In genomic region chr15:103342415-103342814, GRCm38 (mm10) we compare ENCODE assay signal across 9 mouse cellular contexts. TPM values are rescaled to one million over a fixed set of nuclear protein-coding genes. Genes with fewer than 3 reads are reported as not detected.
DNase-seq lines count a peak whose midpoint lies in the region; ATAC-seq and TF ChIP-seq lines count a peak whose summit lies in the region.
"Had no signal": no experiment of that assay in that cellular context is flagged by ENCODE, and none has a peak within 500 bp of the region (broad histone marks: within the 10 kb centered on the region; RNA-seq: fewer than 3 reads in every experiment).

No protein-coding gene starts in this region.

- no peak for ATAC-seq in G1E (ENCODE audit: extremely low read depth, insufficient number of reproducible peaks, low FRiP score, poor library complexity, severe bottlenecking)
- 0 out of 2 replicates have a peak, but pooled peaks have one; percentile 7 for ATAC-seq in lung, embryonic 16.5 days (ENCODE audit: low read depth)

- no peak overlapping the region for H3K9ac ChIP-seq in lung, embryonic 16.5 days (ENCODE audit: low read length)
- H3K9ac ChIP-seq: liver, embryonic 15.5 days had no signal

- WGBS in lung, embryonic 16.5 days: 12% methylated on average over 4 of the region's 4 CpGs

- H3K36me3 ChIP-seq in G1E (replicated peaks): peaks cover 69% of the 10 kb centered on the region
- peaks cover 14% of the 10 kb centered on the region for H3K36me3 ChIP-seq in lung, embryonic 16.5 days (ENCODE audit: control insufficient read depth, insufficient read depth, low read length)

- peak; percentile 70 for TF ChIP-seq CTCF in G1E (IDR thresholded peaks at IDR 0.05; ENCODE audit: low read depth, low read length)

- peaks cover 65% of the 10 kb centered on the region for H3K4me1 ChIP-seq in G1E (ENCODE audit: insufficient read depth, low read depth, low read length)
- peaks cover 5% of the 10 kb centered on the region; the same call in 1 of the 2 replicates for H3K4me1 ChIP-seq in lung, embryonic 16.5 days (replicated peaks; ENCODE audit: control insufficient read depth, insufficient read depth, low read length)

- peak; percentile 93 for DNase-seq in heart, adult 11 months
- no peak for DNase-seq in heart, postnatal 25 days (ENCODE audit: low spot score)
- DNase-seq in G1E (ENCODE audit: low spot score): no peak
- DNase-seq in cerebellum, adult 9-10 months: peak; percentile 82
- DNase-seq in gastrocnemius, postnatal 14 days: peak; percentile 71
- peak; percentile 85 for DNase-seq in layer of hippocampus, adult 11-12 months (ENCODE audit: low spot score)
- peak; percentile 71 for DNase-seq in right cerebral cortex, postnatal 25 days

- H3K4me3 ChIP-seq in G1E (ENCODE audit: low read depth, low read length): no peak overlapping the region
- no peak overlapping the region for H3K4me3 ChIP-seq in lung, embryonic 16.5 days (ENCODE audit: low read length)
- H3K4me3 ChIP-seq: liver, embryonic 15.5 days had no signal

- no peak overlapping the region for H3K4me2 ChIP-seq in lung, embryonic 16.5 days (ENCODE audit: low read depth, low read length)
- H3K4me2 ChIP-seq: liver, embryonic 15.5 days had no signal

- intact Hi-C loops in heart, postnatal 25 days (cut with DNase I): no loop called here
- intact Hi-C loops in gastrocnemius, postnatal 14 days (cut with DNase I; ENCODE audit: low total_unique reads): no loop called here

- no peaks in the 10 kb centered on the region for H3K9me3 ChIP-seq in G1E (replicated peaks)
- no peaks in the 10 kb centered on the region for H3K9me3 ChIP-seq in lung, embryonic 16.5 days (ENCODE audit: control insufficient read depth, low read length)
- H3K9me3 ChIP-seq: liver, embryonic 15.5 days had no signal

- H3K27me3 ChIP-seq in G1E (ENCODE audit: insufficient read depth, low read length): peaks cover 16% of the 10 kb centered on the region; the same call in 1 of the 2 replicates
- peaks cover 42% of the 10 kb centered on the region for H3K27me3 ChIP-seq in lung, embryonic 16.5 days (ENCODE audit: control insufficient read depth, insufficient read depth, low read depth, low read length)

- H3K27ac ChIP-seq in lung, embryonic 16.5 days (ENCODE audit: low read length): no peak overlapping the region
- H3K27ac ChIP-seq: liver, embryonic 15.5 days had no signal

RNA-seq across cellular contexts. Expression of gene Zfp385a, which starts 2.5 kb away (rescaled TPM):
- 10 to 100 TPM; 12.5 to 13.7 TPM for total RNA-seq in heart, postnatal 25 days (2021)
- total RNA-seq in G1E (2014; fragmentation: Nextera tagmentation) (74.3 and 92.9 TPM in 2 replicates), G1E (2017) (2.0 TPM in 2 replicates)
- polyA plus RNA-seq in G1E (2012): 483 and 546 TPM in 2 replicates
- 10 to 100 TPM; 31.3 to 32.1 TPM for total RNA-seq in gastrocnemius, postnatal 14 days (2021)
- 7.6 and 8.6 TPM in 2 replicates for polyA plus RNA-seq in lung, embryonic 16.5 days (2015; fragmentation: Nextera tagmentation; extraction: Ambion mirVana)

RNA-seq across cellular contexts. Expression of gene Itga5, which starts 24.1 kb away (rescaled TPM):
- 10 to 100 TPM; 48.1 to 48.2 TPM for total RNA-seq in heart, postnatal 25 days (2021)
- total RNA-seq in G1E (2014; fragmentation: Nextera tagmentation) (not detected in 2 replicates), G1E (2017) (0.11 and 0.17 TPM in 2 replicates)
- polyA plus RNA-seq in G1E (2012): 0.62 and 0.75 TPM in 2 replicates
- total RNA-seq in gastrocnemius, postnatal 14 days (2021): 10 to 100 TPM; 22.5 to 25.7 TPM
- polyA plus RNA-seq in lung, embryonic 16.5 days (2015; fragmentation: Nextera tagmentation; extraction: Ambion mirVana): 38.8 and 42.3 TPM in 2 replicates

RNA-seq across cellular contexts. Expression of gene Gpr84, which starts 32.0 kb away (rescaled TPM):
- total RNA-seq in heart, postnatal 25 days (2021): not detected
- total RNA-seq in G1E (2014; fragmentation: Nextera tagmentation): not detected in 2 replicates
- total RNA-seq in G1E (2017): not detected in 2 replicates
- not detected in 2 replicates for polyA plus RNA-seq in G1E (2012)
- not detected for total RNA-seq in gastrocnemius, postnatal 14 days (2021)
- 0.44 TPM in 1 of 2 replicates, not detected in the other for polyA plus RNA-seq in lung, embryonic 16.5 days (2015; fragmentation: Nextera tagmentation; extraction: Ambion mirVana)

Comparison
In these comparisons a context has a peak if more than half of its experiments do, and no peak if none do; other contexts are left out.
1. DNase-seq: peak in heart, adult 11 months (single experiment), cerebellum, adult 9-10 months (single experiment), gastrocnemius, postnatal 14 days (single experiment), layer of hippocampus, adult 11-12 months (single experiment) and right cerebral cortex, postnatal 25 days (single experiment); none in heart, postnatal 25 days (single experiment) and G1E (single experiment).
2. RNA of gene Itga5, which starts 24.1 kb away (total RNA-seq): 48.1 to 48.2 TPM in heart, postnatal 25 days and 22.5 to 25.7 TPM in gastrocnemius, postnatal 14 days; 0.11 to 0.17 TPM in G1E; every median in the first group is over 10 times any median in the second.